Mouse (Mus musculus): ENCODE data around the gene Ptprg. TPM values are rescaled to one million over a fixed set of nuclear protein-coding genes. Genes with fewer than 3 reads are reported as not detected.

Ptprg gene
- polyA plus RNA-seq, 1 experiment: 22.0 TPM

DNA sequence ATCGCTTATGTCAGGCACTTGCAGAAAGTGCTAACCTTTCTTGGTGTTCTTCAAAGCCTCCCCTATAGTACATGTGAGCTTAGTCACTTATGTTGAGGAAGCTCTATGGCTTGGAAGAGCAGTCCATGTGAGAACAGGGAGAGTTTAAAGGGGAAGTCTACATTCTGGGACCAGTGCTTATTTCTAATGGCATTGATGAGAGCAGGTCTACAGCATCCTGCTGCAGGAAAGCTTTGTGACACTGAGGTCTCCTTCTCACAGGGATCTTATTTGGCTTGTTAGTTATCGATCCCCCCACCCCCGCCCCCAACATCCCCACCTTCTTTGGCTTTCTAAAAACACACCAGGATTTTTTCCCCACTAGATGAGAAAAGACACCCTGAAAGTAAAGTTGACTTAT lies 635.9 kb downstream of the Ptprg start:
- TF ChIP-seq CTCF (IDR thresholded peaks at IDR 0.05; ENCODE audit: borderline replicate concordance, insufficient read depth, low read depth, low read length): no peak
- TF ChIP-seq POLR2A (IDR thresholded peaks at IDR 0.05; ENCODE audit: borderline replicate concordance, insufficient read depth, low read length): no peak
- Histone ChIP-seq H3K4me3 (replicated peaks; ENCODE audit: insufficient read depth, low read depth, low read length) (no peak overlapping the region), H3K27ac (ENCODE audit: insufficient read depth, low read length) (no peak overlapping the region), H3K27me3 (ENCODE audit: control insufficient read depth, insufficient read depth, low read length) (no peaks in the 10 kb centered on the region; the same call in 1 of the 2 replicates), H3K4me1 (ENCODE audit: control insufficient read depth, insufficient read depth, low read length) (no peaks in the 10 kb centered on the region)
- DNase-seq: no peak
- 50% methylated on average over 3 of the region's 3 CpGs for WGBS

DNA sequence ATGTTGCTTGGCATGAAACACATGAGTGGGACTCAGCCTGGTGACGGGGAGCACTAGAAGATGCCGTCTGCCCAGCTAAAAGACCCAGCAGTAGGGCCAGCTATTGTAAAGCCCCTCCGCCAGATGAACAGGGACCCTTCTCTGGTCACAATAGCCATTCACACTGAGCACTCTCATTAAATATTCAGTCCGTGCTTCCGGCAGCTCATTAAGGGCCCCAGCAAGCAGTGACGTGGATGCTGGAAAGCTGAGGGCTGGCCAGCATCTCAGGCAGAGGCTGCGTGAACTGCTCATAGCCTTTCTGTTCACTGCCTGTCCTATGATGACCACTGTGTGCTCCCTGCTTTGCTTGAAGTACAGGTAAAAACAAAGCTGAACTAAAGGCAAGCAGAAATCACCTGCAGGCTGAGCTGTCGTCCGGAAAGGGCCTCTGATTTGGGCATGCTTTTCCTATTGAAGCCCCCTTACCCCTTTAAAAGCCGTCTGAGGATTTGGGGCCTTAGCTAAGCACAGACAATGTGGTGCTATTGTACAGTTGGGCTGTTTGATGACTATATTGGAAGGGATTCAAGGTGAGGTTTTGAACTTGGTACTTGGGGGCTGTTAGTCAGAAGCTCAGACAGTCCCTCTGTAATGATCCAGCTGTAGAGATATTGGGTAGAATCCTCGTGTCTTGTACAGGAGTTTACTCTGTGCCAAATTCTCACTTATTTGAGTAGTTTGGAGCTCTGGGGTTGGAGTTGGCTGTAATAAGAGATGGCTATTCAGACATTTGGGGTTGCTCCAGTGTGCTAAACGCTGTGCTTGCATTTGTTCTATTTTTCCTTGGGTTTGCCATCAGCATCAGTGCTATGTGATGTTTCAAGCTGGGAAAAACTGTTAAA lies 636.6 kb downstream of the Ptprg start:
- Histone ChIP-seq H3K27ac (ENCODE audit: insufficient read depth, low read length) (no peak overlapping the region), H3K4me3 (replicated peaks; ENCODE audit: insufficient read depth, low read depth, low read length) (no peak overlapping the region), H3K4me1 (ENCODE audit: control insufficient read depth, insufficient read depth, low read length) (no peaks in the 10 kb centered on the region), H3K27me3 (ENCODE audit: control insufficient read depth, insufficient read depth, low read length) (no peaks in the 10 kb centered on the region; the same call in 1 of the 2 replicates)
- TF ChIP-seq POLR2A (IDR thresholded peaks at IDR 0.05; ENCODE audit: borderline replicate concordance, insufficient read depth, low read length) (no peak), CTCF (IDR thresholded peaks at IDR 0.05; ENCODE audit: borderline replicate concordance, insufficient read depth, low read depth, low read length) (no peak)
- 55% methylated on average over 12 of the region's 12 CpGs for WGBS
- no peak for DNase-seq

DNA sequence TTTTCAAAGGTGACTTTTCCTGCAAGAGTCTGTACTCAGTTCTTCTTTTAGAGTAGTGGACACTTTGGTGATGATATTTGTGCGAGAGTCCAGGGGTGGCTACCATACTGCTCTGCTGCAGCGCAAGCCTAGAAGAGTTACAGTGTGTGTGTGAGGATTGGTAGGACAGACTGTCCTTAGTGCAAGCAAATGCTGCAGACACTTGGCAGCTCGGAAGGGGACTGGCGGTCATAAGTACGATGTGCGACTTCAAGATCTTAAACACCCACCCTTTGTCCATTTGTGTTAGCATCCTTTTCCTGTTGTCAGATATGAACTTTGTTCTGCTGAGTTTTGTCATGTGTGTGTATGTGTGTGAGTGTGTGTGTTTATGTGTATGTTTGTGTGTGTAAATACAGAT lies 637.7 kb downstream of the Ptprg start:
- no peak for TF ChIP-seq POLR2A (IDR thresholded peaks at IDR 0.05; ENCODE audit: borderline replicate concordance, insufficient read depth, low read length)
- TF ChIP-seq CTCF (IDR thresholded peaks at IDR 0.05; ENCODE audit: borderline replicate concordance, insufficient read depth, low read depth, low read length): no peak
- no peak overlapping the region for H3K4me3 ChIP-seq (replicated peaks; ENCODE audit: insufficient read depth, low read depth, low read length)

DNA sequence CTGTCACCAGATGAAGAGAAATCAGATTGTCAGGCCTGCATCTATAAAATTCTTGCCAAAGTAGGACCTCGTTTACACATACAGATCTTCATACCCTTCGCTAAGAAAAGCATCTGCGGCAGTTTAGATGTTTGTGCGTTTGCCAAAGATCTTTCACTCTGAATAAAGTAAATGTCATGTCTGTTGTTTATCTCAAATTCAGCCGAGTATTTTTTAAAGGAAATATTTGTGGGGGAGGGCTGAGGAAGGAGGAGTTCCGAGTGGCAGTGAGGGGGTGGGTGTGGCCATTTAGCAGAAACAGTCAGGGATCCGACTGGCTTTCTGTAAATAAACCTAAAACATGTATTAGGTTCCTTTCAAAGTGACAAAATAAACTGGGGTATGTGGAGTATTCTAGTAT lies 645.4 kb downstream of the Ptprg start:
- DNase-seq: no peak
- H3K4me1 ChIP-seq (ENCODE audit: control insufficient read depth, insufficient read depth, low read length): peaks cover 9% of the 10 kb centered on the region
- 59% methylated on average over 7 of the region's 7 CpGs for WGBS

More for the DNA sequence above, 637.7 kb downstream of the Ptprg start:
- Histone ChIP-seq H3K4me1 (ENCODE audit: control insufficient read depth, insufficient read depth, low read length) (no peaks in the 10 kb centered on the region), H3K27me3 (ENCODE audit: control insufficient read depth, insufficient read depth, low read length) (no peaks in the 10 kb centered on the region; the same call in 1 of the 2 replicates), H3K27ac (ENCODE audit: insufficient read depth, low read length) (no peak overlapping the region)
- no peak for DNase-seq
- WGBS: 78% methylated on average over 6 of the region's 6 CpGs

DNA sequence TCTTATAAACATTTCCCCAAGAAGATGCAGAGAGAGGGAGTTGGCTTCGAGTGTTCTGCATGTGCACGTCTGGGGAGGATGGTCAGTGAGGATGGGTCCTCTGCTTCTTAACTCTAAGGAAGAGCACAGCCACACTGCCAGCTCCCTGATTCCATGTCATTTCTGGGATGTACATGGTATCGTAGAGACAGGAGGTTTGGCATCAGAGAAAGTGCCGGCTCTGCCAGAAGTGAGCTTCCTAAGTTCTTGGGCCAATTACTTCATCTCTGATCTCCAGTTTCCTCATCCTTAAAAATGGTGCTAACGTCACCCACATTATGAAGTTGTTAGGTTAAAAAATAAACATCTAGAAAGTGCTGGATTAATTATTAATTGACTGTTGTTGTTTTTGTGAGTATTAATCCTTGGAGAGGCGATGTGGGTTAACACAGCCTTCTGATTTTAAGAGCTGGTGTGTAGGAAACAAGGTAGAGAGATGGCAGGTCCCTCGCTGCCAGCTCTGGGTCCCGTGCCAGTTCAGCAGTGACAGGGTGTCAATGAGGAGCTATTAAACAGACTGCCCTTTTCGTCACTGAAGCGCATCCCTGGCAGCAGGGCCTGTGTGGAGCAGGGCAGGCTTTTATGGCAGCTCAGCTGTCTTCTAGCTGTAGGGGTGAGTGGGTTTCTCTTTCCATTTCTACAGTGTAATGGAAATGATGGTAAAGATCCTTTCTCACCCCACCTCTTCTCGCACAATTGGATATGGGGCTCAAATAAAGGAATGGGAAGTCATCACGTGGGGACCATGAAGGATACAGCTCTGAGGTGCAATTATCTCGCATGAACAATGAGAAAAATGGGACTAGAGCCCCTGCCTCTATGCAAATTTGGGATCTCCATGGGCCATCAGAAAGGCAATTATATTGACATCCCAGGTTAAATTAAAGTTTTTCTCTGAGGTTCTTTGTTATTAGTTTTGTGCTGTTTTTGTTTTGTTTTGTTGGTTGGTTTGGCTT lies 646.9 kb downstream of the Ptprg start:
- H3K4me3 ChIP-seq (replicated peaks; ENCODE audit: insufficient read depth, low read depth, low read length): no peak overlapping the region
- H3K27me3 ChIP-seq (ENCODE audit: control insufficient read depth, insufficient read depth, low read length): no peaks in the 10 kb centered on the region
- DNase-seq: peak; percentile 21 to 48
- no peak overlapping the region for H3K27ac ChIP-seq (ENCODE audit: insufficient read depth, low read length)
- TF ChIP-seq CTCF (IDR thresholded peaks at IDR 0.05; ENCODE audit: borderline replicate concordance, insufficient read depth, low read depth, low read length) (no peak), POLR2A (IDR thresholded peaks at IDR 0.05; ENCODE audit: borderline replicate concordance, insufficient read depth, low read length) (no peak)
- peaks cover 9% of the 10 kb centered on the region for H3K4me1 ChIP-seq (ENCODE audit: control insufficient read depth, insufficient read depth, low read length)
- 34% methylated on average over 13 of the region's 13 CpGs for WGBS

More for the DNA sequence above, 645.4 kb downstream of the Ptprg start:
- Histone ChIP-seq H3K4me3 (replicated peaks; ENCODE audit: insufficient read depth, low read depth, low read length) (no peak overlapping the region), H3K27ac (ENCODE audit: insufficient read depth, low read length) (no peak overlapping the region), H3K27me3 (ENCODE audit: control insufficient read depth, insufficient read depth, low read length) (no peaks in the 10 kb centered on the region)
- TF ChIP-seq POLR2A (IDR thresholded peaks at IDR 0.05; ENCODE audit: borderline replicate concordance, insufficient read depth, low read length) (no peak), CTCF (IDR thresholded peaks at IDR 0.05; ENCODE audit: borderline replicate concordance, insufficient read depth, low read depth, low read length) (no peak)

DNA sequence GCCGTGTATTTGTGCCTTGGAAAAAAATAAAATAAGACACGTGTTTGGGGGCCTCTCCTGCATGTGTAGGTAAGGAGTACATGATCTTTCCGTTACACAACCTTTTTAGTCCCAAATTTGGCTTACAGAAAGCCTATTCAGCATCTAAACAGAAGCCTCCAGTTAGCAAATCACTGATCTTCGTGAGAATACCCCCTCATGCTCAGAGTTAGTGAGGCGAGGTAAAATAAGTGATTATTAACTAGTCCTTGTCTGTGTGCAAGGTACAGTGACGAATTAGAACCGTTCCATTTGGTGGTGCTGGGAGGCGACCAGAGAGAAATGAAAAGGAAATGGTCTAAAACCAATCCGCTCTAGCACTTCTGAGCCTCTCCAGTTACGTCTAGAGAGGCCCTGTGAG lies 648.9 kb downstream of the Ptprg start:
- TF ChIP-seq POLR2A (IDR thresholded peaks at IDR 0.05; ENCODE audit: borderline replicate concordance, insufficient read depth, low read length) (no peak), CTCF (IDR thresholded peaks at IDR 0.05; ENCODE audit: borderline replicate concordance, insufficient read depth, low read depth, low read length) (no peak)
- 82% methylated on average over 10 of the region's 10 CpGs for WGBS
- H3K4me3 ChIP-seq (replicated peaks; ENCODE audit: insufficient read depth, low read depth, low read length): no peak overlapping the region
- no peak for DNase-seq
- no peaks in the 10 kb centered on the region for H3K27me3 ChIP-seq (ENCODE audit: control insufficient read depth, insufficient read depth, low read length)
- H3K4me1 ChIP-seq (ENCODE audit: control insufficient read depth, insufficient read depth, low read length): peaks cover 9% of the 10 kb centered on the region
- no peak overlapping the region for H3K27ac ChIP-seq (ENCODE audit: insufficient read depth, low read length)

DNA sequence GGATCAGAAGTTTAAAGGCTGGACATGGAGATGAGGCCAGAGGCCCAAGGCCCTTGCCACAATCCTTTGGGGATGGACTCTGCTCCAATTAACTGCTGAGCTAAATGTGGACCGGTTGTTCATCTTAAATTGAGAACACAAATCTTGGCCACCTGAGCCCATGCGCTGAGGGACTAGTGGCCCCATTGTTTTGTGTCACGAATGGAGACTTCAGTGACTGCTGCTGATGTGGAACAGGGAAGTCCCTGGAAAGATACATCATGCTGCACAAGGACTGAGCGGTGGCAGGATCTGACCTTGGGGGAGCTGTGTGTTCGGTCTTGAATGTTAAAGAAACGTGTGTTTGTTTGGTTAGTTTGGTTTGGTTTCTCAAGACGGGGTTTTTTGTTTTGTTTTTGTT lies 649.7 kb downstream of the Ptprg start:
- Histone ChIP-seq H3K27me3 (ENCODE audit: control insufficient read depth, insufficient read depth, low read length) (no peaks in the 10 kb centered on the region), H3K4me1 (ENCODE audit: control insufficient read depth, insufficient read depth, low read length) (peaks cover 9% of the 10 kb centered on the region), H3K27ac (ENCODE audit: insufficient read depth, low read length) (no peak overlapping the region), H3K4me3 (replicated peaks; ENCODE audit: insufficient read depth, low read depth, low read length) (no peak overlapping the region)
- TF ChIP-seq CTCF (IDR thresholded peaks at IDR 0.05; ENCODE audit: borderline replicate concordance, insufficient read depth, low read depth, low read length) (no peak), POLR2A (IDR thresholded peaks at IDR 0.05; ENCODE audit: borderline replicate concordance, insufficient read depth, low read length) (no peak)
- DNase-seq: peak in 1 of 2 experiments; percentile 9
- 83% methylated on average over 7 of the region's 7 CpGs for WGBS

Data from cerebellum, adult 2 months (tissue).